Mouse (Mus musculus): ENCODE data around the gene Gm12886. TPM values are rescaled to one million over a fixed set of nuclear protein-coding genes. Genes with fewer than 3 reads are reported as not detected.

The Gm12886 gene
- total RNA-seq (2021) = not detected

GRCm38 (mm10) chr4:121422999-121423398 is at the start of gene Gm12886:
Gene Gm12886 (minus strand): TSS chr4:121423099.
- intact Hi-C loops (cut with DNase I) = no loop called here
- no peak for DNase-seq (ENCODE audit: low spot score in 2 of 2)

Other genes with a start within 250 kb of the Gm12886 start
- gene Rlf, start 208.0 kb downstream of the Gm12886 start, total RNA-seq (2021) = 10 to 100 TPM; 24.2 to 28.9 TPM
- gene Gm12888, start 98.2 kb downstream of the Gm12886 start, total RNA-seq (2021) = not detected
- not detected for gene Gm12887, start 199.0 kb upstream of the Gm12886 start, total RNA-seq (2021)